Mouse (Mus musculus) midbrain, embryonic 11.5 days (tissue): ENCODE results near the gene Rpl18. TPM values are rescaled to one million over a fixed set of nuclear protein-coding genes. Genes with fewer than 3 reads are reported as not detected.

Experiments
- ATAC-seq: fragments of 200-750 bp; cut with Nextera tagmentation; 2 replicates; pipeline ENCODE4 v1.8.0; 2017; ENCODE audit warnings: moderate TSS enrichment, moderate library complexity; ENCODE audit not compliant: low FRiP score
- DNase-seq: peaks from one replicate; pipeline ENCODE4 v3.0.0; 2015; ENCODE audit warnings: low spot score; ENCODE audit errors: missing footprints
- H3K27ac ChIP-seq: fragments of 300-500 bp; sonication (generic); 2 replicates; pipeline ENCODE4 v1.5.1; 2014; ENCODE audit warnings: low read depth, low read length
- H3K27me3 ChIP-seq: fragments of 300-500 bp; sonication (generic); 2 replicates; pipeline ENCODE4 v1.6.1; 2014; ENCODE audit warnings: mild to moderate bottlenecking, low read length, moderate library complexity, mixed read lengths; ENCODE audit not compliant: control insufficient read depth, insufficient read depth
- H3K36me3 ChIP-seq: fragments of 300-500 bp; sonication (generic); 2 replicates; pipeline ENCODE4 v1.6.1; 2014; ENCODE audit warnings: mild to moderate bottlenecking, low read length, moderate library complexity, mixed read lengths; ENCODE audit not compliant: control insufficient read depth, insufficient read depth
- H3K4me1 ChIP-seq: fragments of 300-500 bp; sonication (generic); 2 replicates; pipeline ENCODE4 v1.6.1; 2014; ENCODE audit warnings: low read length; ENCODE audit not compliant: control insufficient read depth, insufficient read depth
- H3K4me2 ChIP-seq: fragments of 300-500 bp; sonication (generic); 2 replicates; pipeline ENCODE4 v1.6.1; 2014; ENCODE audit warnings: mild to moderate bottlenecking, moderate library complexity
- H3K4me3 ChIP-seq: fragments of 300-500 bp; sonication (generic); 2 replicates; pipeline ENCODE4 v1.5.1; 2014; ENCODE audit warnings: low read depth, low read length
- H3K9ac ChIP-seq: fragments of 300-500 bp; sonication (generic); 2 replicates; pipeline ENCODE4 v1.6.1; 2014; ENCODE audit warnings: low read length
- H3K9me3 ChIP-seq: fragments of 300-500 bp; sonication (generic); 2 replicates; pipeline ENCODE4 v1.6.1; 2016; ENCODE audit warnings: low read length; ENCODE audit not compliant: control insufficient read depth
- WGBS: fragments of 180-500 bp; shearing (Covaris S2); extraction: QIAGEN DNeasy Blood & Tissue Kit; methylation state at CpG from one replicate; pipeline ENCODE4 v1.1.7; 2014; 5-methylcytosine and 5-hydroxymethylcytosine counted together
- polyA plus RNA-seq: library from polyadenylated mRNA; unstranded; fragments of >200 nt; fragmentation: Nextera tagmentation; extraction: Ambion mirVana; gene quantifications from 2 replicates; pipeline ENCODE4 v1.2.1, GENCODE M21; 2014

Rpl18 gene
- polyA plus RNA-seq, 1 experiment from 2014 or later, result 933 TPM

DNA sequence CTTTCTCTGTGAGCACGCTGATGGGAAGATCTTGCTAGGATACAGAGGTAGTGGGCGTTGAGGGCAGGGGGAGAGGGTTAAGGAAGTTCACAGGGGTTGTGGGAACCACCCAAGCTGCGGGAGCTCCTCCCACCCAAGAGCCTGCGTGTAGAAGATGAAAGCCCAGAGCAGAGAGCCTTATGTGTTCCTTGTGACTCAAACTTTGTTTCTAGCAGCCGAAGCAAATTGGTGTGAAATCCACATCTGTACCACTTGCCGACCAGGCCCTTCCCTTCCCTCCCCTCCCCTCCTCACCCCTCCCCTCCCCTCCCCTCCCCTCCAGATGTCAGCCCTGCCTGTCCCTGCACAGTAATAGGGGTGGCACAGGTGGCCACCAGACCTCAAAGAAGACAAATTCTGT, 20.2 kb upstream of the Rpl18 start:
- ATAC-seq (peak; percentile 43; the same call in 1 of the 2 replicates), DNase-seq (no peak)
- H3K9ac ChIP-seq, result no peak overlapping the region
- no peaks in the 10 kb centered on the region for H3K9me3 ChIP-seq
- no peak overlapping the region for H3K4me2 ChIP-seq
- peaks cover 5% of the 10 kb centered on the region for H3K4me1 ChIP-seq
- WGBS, result 27% methylated on average over 6 of the region's 6 CpGs
- peaks cover 19% of the 10 kb centered on the region for H3K27me3 ChIP-seq
- H3K36me3 ChIP-seq, result no peaks in the 10 kb centered on the region
- peak overlapping the region; percentile 14; the same call in 1 of the 2 replicates for H3K27ac ChIP-seq
- no peak overlapping the region for H3K4me3 ChIP-seq

DNA sequence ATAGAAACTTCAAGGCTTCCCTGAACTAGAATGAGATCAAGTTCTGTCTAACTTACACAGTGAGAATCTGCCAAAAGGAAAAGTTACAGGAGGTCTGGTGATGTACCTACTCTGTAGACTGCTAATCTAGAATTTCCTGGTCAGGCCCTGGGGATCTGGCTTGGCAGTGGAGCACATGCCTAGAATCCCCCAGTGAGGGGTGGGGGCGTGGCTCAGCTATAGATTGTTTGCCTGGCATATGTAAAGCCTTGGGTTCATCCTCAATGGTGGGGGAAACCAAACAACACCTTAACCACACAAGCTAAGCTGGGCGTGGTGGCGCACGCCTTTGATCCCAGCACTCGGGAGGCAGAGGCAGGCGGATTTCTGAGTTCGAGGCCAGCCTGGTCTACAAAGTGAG, 17.4 kb upstream of the Rpl18 start:
- Histone ChIP-seq H3K27ac (no peak overlapping the region), H3K36me3 (no peaks in the 10 kb centered on the region), H3K4me3 (no peak overlapping the region), H3K4me2 (no peak overlapping the region), H3K27me3 (peaks cover 22% of the 10 kb centered on the region), H3K9me3 (no peaks in the 10 kb centered on the region), H3K4me1 (peaks cover 15% of the 10 kb centered on the region), H3K9ac (no peak overlapping the region)
- 86% methylated on average over 7 of the region's 7 CpGs for WGBS
- DNase-seq (no peak), ATAC-seq (no peak)

DNA sequence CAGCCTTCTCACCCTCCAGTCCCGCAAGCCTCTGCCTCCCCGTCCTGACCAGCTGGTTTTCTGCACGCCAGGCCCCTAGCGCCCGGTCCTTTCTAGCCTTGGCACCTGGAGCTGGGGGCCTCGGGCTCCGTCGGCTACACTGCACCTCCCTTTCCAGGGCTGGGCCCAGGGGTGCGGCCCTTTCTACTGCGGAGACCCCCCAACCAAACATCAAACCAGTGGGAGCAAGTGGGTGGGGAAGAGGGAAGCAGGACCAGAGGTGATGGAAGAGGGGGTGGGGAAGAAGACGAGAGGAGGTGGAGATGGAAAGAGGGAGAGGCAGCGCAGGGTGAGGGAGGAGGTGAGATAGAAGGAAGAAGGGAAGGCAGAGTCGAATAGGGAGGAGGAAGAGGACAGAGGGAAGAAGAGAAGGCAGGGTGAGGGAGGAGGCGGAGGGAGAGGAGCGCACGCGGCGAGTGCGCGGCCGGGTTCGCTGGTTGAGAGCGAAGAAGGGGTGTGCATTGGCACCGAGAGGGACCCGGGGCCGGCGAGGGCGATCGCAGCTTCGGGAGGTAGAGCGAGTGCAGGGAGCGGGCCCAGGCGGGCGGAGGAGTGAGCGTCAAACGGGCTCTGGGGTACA, 15.6 kb upstream of the Rpl18 start, which contains the start of gene Car11:
Car11 (plus strand) TSS at position 321 of the 619 bp plus-strand sequence.
- H3K4me3 ChIP-seq, result peak within 1 kb of the TSS; percentile 37
- ATAC-seq (no peak), DNase-seq (peak; percentile 92)
- H3K4me1 ChIP-seq, result peaks cover 26% of the 10 kb centered on the region
- H3K27me3 ChIP-seq, result peaks cover 22% of the 10 kb centered on the region
- H3K9me3 ChIP-seq, result no peaks in the 10 kb centered on the region
- H3K9ac ChIP-seq, result peak within 1 kb of the TSS; percentile 67
- no peak within 1 kb of the TSS; the same call in 1 of the 2 replicates for H3K27ac ChIP-seq
- 1% methylated on average over 36 of the region's 36 CpGs for WGBS
- H3K4me2 ChIP-seq, result peak within 1 kb of the TSS; percentile 82
- no peaks in the 10 kb centered on the region for H3K36me3 ChIP-seq

DNA sequence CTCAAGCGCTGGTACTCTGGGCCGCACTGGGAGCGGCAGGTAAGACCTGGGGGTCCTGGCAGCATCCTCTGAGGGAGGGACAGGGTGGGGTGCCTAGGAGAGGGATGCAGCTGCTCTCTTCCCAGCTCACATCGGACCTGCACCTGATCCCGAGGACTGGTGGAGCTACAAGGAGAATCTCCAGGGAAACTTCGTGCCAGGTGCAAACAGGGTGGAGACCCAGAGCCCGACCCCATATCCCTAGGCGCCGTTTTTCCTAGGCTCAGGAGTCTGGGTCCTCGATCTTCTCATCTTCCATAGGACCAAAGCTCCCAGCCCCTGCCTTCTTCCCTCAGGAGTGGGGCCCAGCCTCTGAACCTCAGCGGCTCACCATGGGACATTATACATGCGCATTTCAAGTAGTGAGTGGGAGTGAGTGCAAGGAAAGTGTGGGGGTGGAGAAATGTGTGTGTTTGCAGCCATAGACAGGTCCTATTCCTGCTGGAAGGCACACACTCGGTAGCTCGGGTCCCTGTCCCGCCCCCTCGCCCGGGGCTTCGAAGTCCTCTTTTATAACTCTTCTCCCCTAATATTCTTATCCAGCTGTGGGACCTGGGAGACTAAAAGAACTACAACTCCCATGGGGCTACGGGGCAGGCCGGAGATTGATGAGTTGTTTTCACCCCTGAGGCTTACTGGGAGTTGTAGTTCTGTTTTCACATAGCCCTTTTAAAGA, 14.8 kb upstream of the Rpl18 start:
- Histone ChIP-seq H3K27me3 (peaks cover 22% of the 10 kb centered on the region), H3K4me1 (peaks cover 27% of the 10 kb centered on the region), H3K4me3 (peak overlapping the region; percentile 37), H3K27ac (no peak overlapping the region; the same call in 1 of the 2 replicates), H3K9ac (peak overlapping the region; percentile 67), H3K36me3 (no peaks in the 10 kb centered on the region), H3K9me3 (no peaks in the 10 kb centered on the region), H3K4me2 (peak overlapping the region; percentile 82)
- peak; percentile 97 for DNase-seq
- ATAC-seq, result peak; percentile 34
- 1% methylated on average over 20 of the region's 20 CpGs for WGBS

DNA sequence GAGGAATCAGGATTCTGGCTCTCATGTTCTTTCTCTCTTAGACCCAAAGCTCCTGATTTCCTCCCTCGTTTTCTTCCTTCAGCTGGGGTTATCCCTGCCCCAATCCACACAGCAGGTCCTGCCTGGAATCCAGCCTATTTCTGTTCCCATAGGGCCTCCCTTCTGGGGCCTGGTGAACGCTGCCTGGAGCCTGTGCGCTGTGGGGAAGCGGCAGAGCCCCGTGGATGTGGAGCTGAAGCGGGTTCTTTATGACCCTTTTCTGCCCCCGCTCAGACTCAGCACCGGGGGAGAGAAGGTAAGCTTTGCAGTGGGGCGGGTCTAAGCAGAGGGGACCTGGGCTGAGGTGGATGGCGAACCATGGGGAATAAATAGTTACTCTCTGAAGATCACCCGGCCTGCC, 14.2 kb upstream of the Rpl18 start:
- H3K4me1 ChIP-seq, result peaks cover 33% of the 10 kb centered on the region
- peak overlapping the region; percentile 7; the same call in 1 of the 2 replicates for H3K4me3 ChIP-seq
- H3K4me2 ChIP-seq, result peak overlapping the region; percentile 82
- peak overlapping the region; percentile 45 for H3K9ac ChIP-seq
- no peaks in the 10 kb centered on the region for H3K9me3 ChIP-seq
- peak overlapping the region; percentile 42; the same call in 1 of the 2 replicates for H3K27ac ChIP-seq
- WGBS, result 27% methylated on average over 11 of the region's 11 CpGs
- H3K27me3 ChIP-seq, result peaks cover 22% of the 10 kb centered on the region
- H3K36me3 ChIP-seq, result no peaks in the 10 kb centered on the region
- ATAC-seq (no peak), DNase-seq (no peak)

DNA sequence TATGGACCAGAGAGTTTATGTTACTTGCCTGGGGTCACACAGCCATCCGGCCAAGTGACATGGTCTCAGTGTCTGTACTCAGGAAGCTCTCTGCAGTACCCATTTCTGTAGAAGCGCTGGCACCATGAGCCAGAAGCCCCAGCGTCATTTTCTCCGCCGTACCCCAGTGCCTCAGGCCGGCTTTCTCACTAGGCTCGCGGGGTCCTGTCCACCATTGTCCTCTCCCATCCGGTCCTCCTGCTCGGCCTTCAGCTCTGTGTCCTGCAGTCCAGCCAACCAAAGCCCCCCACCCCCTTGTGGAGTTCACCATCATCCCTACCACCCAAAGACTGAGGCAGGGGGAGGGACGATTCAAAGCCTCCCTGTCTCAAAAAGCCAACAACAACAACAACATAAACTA, 13.7 kb upstream of the Rpl18 start:
- WGBS, result 88% methylated on average over 11 of the region's 11 CpGs

DNA sequence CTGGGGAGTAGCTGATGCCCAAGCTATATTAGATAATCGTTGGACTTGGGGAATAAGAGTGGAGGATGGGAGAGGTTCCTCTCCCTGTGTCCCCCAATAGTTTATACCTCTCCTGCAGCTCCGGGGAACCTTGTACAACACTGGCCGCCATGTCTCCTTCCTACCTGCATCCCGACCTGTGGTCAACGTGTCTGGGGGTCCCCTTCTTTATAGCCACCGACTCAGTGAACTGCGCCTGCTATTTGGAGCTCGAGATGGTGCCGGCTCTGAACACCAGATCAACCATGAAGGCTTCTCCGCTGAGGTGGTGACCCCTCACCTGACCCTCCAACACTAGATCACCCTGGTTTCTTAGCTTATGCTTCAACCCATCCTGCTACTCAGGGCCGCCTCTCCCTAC, 12.9 kb upstream of the Rpl18 start:
- ATAC-seq, result no peak
- no peak for DNase-seq
- H3K36me3 ChIP-seq, result no peaks in the 10 kb centered on the region
- H3K4me1 ChIP-seq, result peaks cover 45% of the 10 kb centered on the region
- no peaks in the 10 kb centered on the region for H3K9me3 ChIP-seq
- H3K27ac ChIP-seq, result no peak overlapping the region
- H3K9ac ChIP-seq, result no peak overlapping the region
- H3K27me3 ChIP-seq, result peaks cover 22% of the 10 kb centered on the region
- H3K4me3 ChIP-seq, result no peak overlapping the region
- H3K4me2 ChIP-seq, result no peak overlapping the region
- WGBS, result 96% methylated on average over 11 of the region's 11 CpGs

More for the DNA sequence above, 13.7 kb upstream of the Rpl18 start:
- peak overlapping the region; percentile 0; the same call in 1 of the 2 replicates for H3K4me2 ChIP-seq
- H3K4me1 ChIP-seq, result peaks cover 38% of the 10 kb centered on the region
- ATAC-seq (no peak), DNase-seq (no peak)
- H3K27me3 ChIP-seq, result peaks cover 22% of the 10 kb centered on the region
- peak overlapping the region; percentile 7; the same call in 1 of the 2 replicates for H3K4me3 ChIP-seq
- H3K9me3 ChIP-seq, result no peaks in the 10 kb centered on the region
- no peak overlapping the region for H3K9ac ChIP-seq
- no peaks in the 10 kb centered on the region for H3K36me3 ChIP-seq
- no peak overlapping the region for H3K27ac ChIP-seq

DNA sequence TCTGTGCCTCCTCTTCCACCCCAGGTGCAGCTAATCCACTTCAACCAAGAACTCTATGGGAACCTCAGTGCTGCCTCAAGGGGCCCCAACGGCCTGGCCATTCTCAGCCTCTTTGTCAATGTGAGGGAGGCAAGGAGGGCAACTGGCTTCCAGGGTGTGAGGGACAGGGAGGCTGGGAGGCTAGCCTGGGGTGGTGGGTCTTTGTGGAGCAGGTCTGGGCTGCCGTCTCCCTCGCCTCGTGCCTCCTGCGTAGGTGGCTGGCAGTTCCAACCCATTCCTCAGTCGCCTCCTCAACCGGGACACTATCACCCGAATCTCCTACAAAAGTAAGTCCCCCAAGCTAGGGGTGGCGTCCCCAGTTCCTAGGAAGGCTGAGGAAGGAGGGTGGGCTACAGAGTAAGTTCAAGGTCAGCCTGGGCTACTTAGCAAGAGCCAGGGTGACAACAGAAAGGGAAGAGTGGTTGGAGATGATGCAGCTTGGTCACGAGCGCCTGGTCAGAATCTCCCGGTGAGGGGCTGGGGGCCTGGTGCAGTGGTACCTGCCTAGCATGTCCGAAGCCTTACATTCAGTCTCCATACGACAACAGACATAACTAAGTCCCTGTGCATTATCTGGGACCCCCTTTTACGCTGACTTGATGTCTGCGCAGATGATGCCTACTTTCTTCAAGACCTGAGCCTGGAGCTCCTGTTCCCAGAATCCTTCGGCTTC, 12.3 kb upstream of the Rpl18 start:
- 88% methylated on average over 17 of the region's 17 CpGs for WGBS
- ATAC-seq, result no peak

More for the DNA sequence above, 12.3 kb upstream of the Rpl18 start:
- Histone ChIP-seq H3K4me2 (peak overlapping the region; percentile 98; the same call in 1 of the 2 replicates), H3K4me3 (no peak overlapping the region), H3K36me3 (no peaks in the 10 kb centered on the region), H3K4me1 (peaks cover 52% of the 10 kb centered on the region), H3K27me3 (peaks cover 22% of the 10 kb centered on the region), H3K9ac (no peak overlapping the region), H3K27ac (no peak overlapping the region), H3K9me3 (no peaks in the 10 kb centered on the region)
- no peak for DNase-seq
